Mouse (Mus musculus): ENCODE measurements around the gene Ankdd1a. TPM values are rescaled to one million over a fixed set of nuclear protein-coding genes. Genes with fewer than 3 reads are reported as not detected.

Ankdd1a gene
- total and polyA plus RNA-seq, 3 experiments = 0.22 TPM; not detected in 2

- ATAC-seq (ENCODE audit: extremely low read depth, insufficient number of reproducible peaks, low FRiP score, poor library complexity, severe bottlenecking) = no peak
- Histone ChIP-seq H3K4me3 (ENCODE audit: low read depth, low read length) (no peak overlapping the region), H3K9me3 (replicated peaks) (0 out of 2 replicates have a peak, but pooled peaks cover 2% of the 10 kb centered on the region), H3K36me3 (replicated peaks) (peaks cover 30% of the 10 kb centered on the region), H3K4me1 (ENCODE audit: insufficient read depth, low read depth, low read length) (peaks cover 34% of the 10 kb centered on the region), H3K27me3 (ENCODE audit: insufficient read depth, low read length) (no peaks in the 10 kb centered on the region; the same call in 1 of the 2 replicates)
- TF ChIP-seq POLR2AphosphoS5 (IDR thresholded peaks at IDR 0.05; ENCODE audit: insufficient replicate concordance, low read depth, low read length) (no peak), TAL1 (conservative IDR thresholded peaks at IDR 0.05; ENCODE audit: low read depth, low read length) (no peak), GATA2 (IDR thresholded peaks at IDR 0.05; ENCODE audit: borderline replicate concordance, low read depth, low read length) (no peak), CTCF (IDR thresholded peaks at IDR 0.05; ENCODE audit: low read depth, low read length) (no peak), GATA1 (IDR thresholded peaks at IDR 0.05; ENCODE audit: borderline replicate concordance, low read length) (no peak)
- DNase-seq (ENCODE audit: low spot score) = no peak
Measured at GRCm38 (mm10) chr9:65462544-65462943, 57.4 kb downstream of the Ankdd1a start.

- DNase-seq (ENCODE audit: low spot score) = peak; percentile 77
- H3K9me3 ChIP-seq (replicated peaks) = 0 out of 2 replicates have a peak, but pooled peaks cover 2% of the 10 kb centered on the region
- peak; percentile 75 for ATAC-seq (ENCODE audit: extremely low read depth, insufficient number of reproducible peaks, low FRiP score, poor library complexity, severe bottlenecking)
Measured at GRCm38 (mm10) chr9:65460732-65461442, 59.1 kb downstream of the Ankdd1a start, which contains the start of gene Spg21. Gene Spg21, plus strand, starts transcription at chr9:65460947.

GRCm38 (mm10) chr9:65460198-65460597, 59.8 kb downstream of the Ankdd1a start:
- H3K4me3 ChIP-seq (ENCODE audit: low read depth, low read length) = no peak overlapping the region
- no peak for TF ChIP-seq GATA1 (IDR thresholded peaks at IDR 0.05; ENCODE audit: borderline replicate concordance, low read length)
- no peak for TF ChIP-seq CTCF (IDR thresholded peaks at IDR 0.05; ENCODE audit: low read depth, low read length)
- no peak for ATAC-seq (ENCODE audit: extremely low read depth, insufficient number of reproducible peaks, low FRiP score, poor library complexity, severe bottlenecking)

More at GRCm38 (mm10) chr9:65460732-65461442, 59.1 kb downstream of the Ankdd1a start, which contains the start of gene Spg21:
- Histone ChIP-seq H3K4me3 (ENCODE audit: low read depth, low read length) (peak within 1 kb of the TSS; percentile 97), H3K4me1 (ENCODE audit: insufficient read depth, low read depth, low read length) (peaks cover 34% of the 10 kb centered on the region), H3K36me3 (replicated peaks) (peaks cover 19% of the 10 kb centered on the region), H3K27me3 (ENCODE audit: insufficient read depth, low read length) (no peaks in the 10 kb centered on the region; the same call in 1 of the 2 replicates)
- TF ChIP-seq GATA1 (IDR thresholded peaks at IDR 0.05; ENCODE audit: borderline replicate concordance, low read length) = no peak
- TF ChIP-seq TAL1 (conservative IDR thresholded peaks at IDR 0.05; ENCODE audit: low read depth, low read length) = no peak
- TF ChIP-seq POLR2AphosphoS5 (IDR thresholded peaks at IDR 0.05; ENCODE audit: insufficient replicate concordance, low read depth, low read length) = no peak
- no peak for TF ChIP-seq GATA2 (IDR thresholded peaks at IDR 0.05; ENCODE audit: borderline replicate concordance, low read depth, low read length)
- no peak for TF ChIP-seq CTCF (IDR thresholded peaks at IDR 0.05; ENCODE audit: low read depth, low read length)

GRCm38 (mm10) chr9:65458975-65459374, 61.0 kb downstream of the Ankdd1a start:
- H3K27me3 ChIP-seq (ENCODE audit: insufficient read depth, low read length) = no peaks in the 10 kb centered on the region; the same call in 1 of the 2 replicates
- peaks cover 7% of the 10 kb centered on the region for H3K36me3 ChIP-seq (replicated peaks)
- H3K9me3 ChIP-seq (replicated peaks) = no peaks in the 10 kb centered on the region
- DNase-seq (ENCODE audit: low spot score) (no peak), ATAC-seq (ENCODE audit: extremely low read depth, insufficient number of reproducible peaks, low FRiP score, poor library complexity, severe bottlenecking) (no peak)
- no peak overlapping the region for H3K4me3 ChIP-seq (ENCODE audit: low read depth, low read length)
- peaks cover 31% of the 10 kb centered on the region for H3K4me1 ChIP-seq (ENCODE audit: insufficient read depth, low read depth, low read length)
- TF ChIP-seq GATA1 (IDR thresholded peaks at IDR 0.05; ENCODE audit: borderline replicate concordance, low read length) (no peak), TAL1 (conservative IDR thresholded peaks at IDR 0.05; ENCODE audit: low read depth, low read length) (no peak), POLR2AphosphoS5 (IDR thresholded peaks at IDR 0.05; ENCODE audit: insufficient replicate concordance, low read depth, low read length) (no peak), CTCF (IDR thresholded peaks at IDR 0.05; ENCODE audit: low read depth, low read length) (no peak), GATA2 (IDR thresholded peaks at IDR 0.05; ENCODE audit: borderline replicate concordance, low read depth, low read length) (no peak)

More at GRCm38 (mm10) chr9:65460198-65460597, 59.8 kb downstream of the Ankdd1a start:
- no peak for DNase-seq (ENCODE audit: low spot score)
- H3K36me3 ChIP-seq (replicated peaks) = peaks cover 12% of the 10 kb centered on the region
- H3K4me1 ChIP-seq (ENCODE audit: insufficient read depth, low read depth, low read length) = peaks cover 34% of the 10 kb centered on the region
- H3K27me3 ChIP-seq (ENCODE audit: insufficient read depth, low read length) = no peaks in the 10 kb centered on the region; the same call in 1 of the 2 replicates
- no peaks in the 10 kb centered on the region for H3K9me3 ChIP-seq (replicated peaks)

GRCm38 (mm10) chr9:65447951-65448350, 72.0 kb downstream of the Ankdd1a start:
- H3K4me3 ChIP-seq (ENCODE audit: low read depth, low read length) = no peak overlapping the region
- DNase-seq (ENCODE audit: low spot score) (no peak), ATAC-seq (ENCODE audit: extremely low read depth, insufficient number of reproducible peaks, low FRiP score, poor library complexity, severe bottlenecking) (no peak)
- H3K9me3 ChIP-seq (replicated peaks) = no peaks in the 10 kb centered on the region
- no peaks in the 10 kb centered on the region; the same call in 1 of the 2 replicates for H3K4me1 ChIP-seq (ENCODE audit: insufficient read depth, low read depth, low read length)
- no peaks in the 10 kb centered on the region for H3K27me3 ChIP-seq (ENCODE audit: insufficient read depth, low read length)
- TF ChIP-seq POLR2AphosphoS5 (IDR thresholded peaks at IDR 0.05; ENCODE audit: insufficient replicate concordance, low read depth, low read length) = no peak
- peaks cover 88% of the 10 kb centered on the region for H3K36me3 ChIP-seq (replicated peaks)

GRCm38 (mm10) chr9:65444692-65445091, 75.3 kb downstream of the Ankdd1a start:
- TF ChIP-seq POLR2AphosphoS5 (IDR thresholded peaks at IDR 0.05; ENCODE audit: insufficient replicate concordance, low read depth, low read length) (no peak), CTCF (IDR thresholded peaks at IDR 0.05; ENCODE audit: low read depth, low read length) (no peak), GATA2 (IDR thresholded peaks at IDR 0.05; ENCODE audit: borderline replicate concordance, low read depth, low read length) (no peak), GATA1 (IDR thresholded peaks at IDR 0.05; ENCODE audit: borderline replicate concordance, low read length) (no peak), TAL1 (conservative IDR thresholded peaks at IDR 0.05; ENCODE audit: low read depth, low read length) (no peak)
- no peak for DNase-seq (ENCODE audit: low spot score)
- Histone ChIP-seq H3K9me3 (replicated peaks) (no peaks in the 10 kb centered on the region), H3K27me3 (ENCODE audit: insufficient read depth, low read length) (no peaks in the 10 kb centered on the region), H3K4me1 (ENCODE audit: insufficient read depth, low read depth, low read length) (peaks cover 2% of the 10 kb centered on the region; the same call in 1 of the 2 replicates), H3K4me3 (ENCODE audit: low read depth, low read length) (no peak overlapping the region), H3K36me3 (replicated peaks) (peaks cover 86% of the 10 kb centered on the region)
- no peak for ATAC-seq (ENCODE audit: extremely low read depth, insufficient number of reproducible peaks, low FRiP score, poor library complexity, severe bottlenecking)

Other genes with a start within 250 kb of the Ankdd1a start
- 34.1 and 41.9 TPM in 2 replicates for gene Clpx, start 225.9 kb downstream of the Ankdd1a start, total RNA-seq (2014; fragmentation: Nextera tagmentation)
- gene Clpx, start 225.9 kb downstream of the Ankdd1a start, total RNA-seq (2017) = 59.5 and 64.9 TPM in 2 replicates
- gene Clpx, start 225.9 kb downstream of the Ankdd1a start, polyA plus RNA-seq (2012) = 12.7 and 14.0 TPM in 2 replicates
- 8.0 and 10.2 TPM in 2 replicates for gene Pdcd7, start 174.1 kb downstream of the Ankdd1a start, total RNA-seq (2014; fragmentation: Nextera tagmentation)
- 18.8 and 22.7 TPM in 2 replicates for gene Pdcd7, start 174.1 kb downstream of the Ankdd1a start, total RNA-seq (2017)
- gene Pdcd7, start 174.1 kb downstream of the Ankdd1a start, polyA plus RNA-seq (2012) = 29.9 and 42.8 TPM in 2 replicates
- 1.7 TPM in 1 of 2 replicates, not detected in the other for gene Ubap1l, start 159.2 kb downstream of the Ankdd1a start, total RNA-seq (2014; fragmentation: Nextera tagmentation)
- 0.55 TPM in 1 of 2 replicates, not detected in the other for gene Ubap1l, start 159.2 kb downstream of the Ankdd1a start, total RNA-seq (2017)
- gene Ubap1l, start 159.2 kb downstream of the Ankdd1a start, polyA plus RNA-seq (2012) = 0.06 and 0.10 TPM in 2 replicates
- gene Kbtbd13, start 128.5 kb downstream of the Ankdd1a start, total RNA-seq (2014; fragmentation: Nextera tagmentation) = not detected in 2 replicates
- gene Kbtbd13, start 128.5 kb downstream of the Ankdd1a start, total RNA-seq (2017) = not detected in 2 replicates
- gene Kbtbd13, start 128.5 kb downstream of the Ankdd1a start, polyA plus RNA-seq (2012) = not detected in 2 replicates
- not detected in 2 replicates for gene Rasl12, start 121.7 kb downstream of the Ankdd1a start, total RNA-seq (2014; fragmentation: Nextera tagmentation)
- 0.16 and 0.23 TPM in 2 replicates for gene Rasl12, start 121.7 kb downstream of the Ankdd1a start, total RNA-seq (2017)
- not detected in 2 replicates for gene Rasl12, start 121.7 kb downstream of the Ankdd1a start, polyA plus RNA-seq (2012)
- gene Slc51b, start 97.2 kb downstream of the Ankdd1a start, total RNA-seq (2014; fragmentation: Nextera tagmentation) = not detected in 2 replicates
- gene Slc51b, start 97.2 kb downstream of the Ankdd1a start, total RNA-seq (2017) = not detected in 2 replicates
- not detected in 2 replicates for gene Slc51b, start 97.2 kb downstream of the Ankdd1a start, polyA plus RNA-seq (2012)
- 26.2 and 27.9 TPM in 2 replicates for gene Mtfmt, start 84.4 kb downstream of the Ankdd1a start, total RNA-seq (2014; fragmentation: Nextera tagmentation)
- gene Mtfmt, start 84.4 kb downstream of the Ankdd1a start, total RNA-seq (2017) = 15.3 and 16.0 TPM in 2 replicates
- 8.3 and 9.0 TPM in 2 replicates for gene Mtfmt, start 84.4 kb downstream of the Ankdd1a start, polyA plus RNA-seq (2012)
- 26.4 and 40.2 TPM in 2 replicates for gene Spg21, start 59.2 kb downstream of the Ankdd1a start, total RNA-seq (2014; fragmentation: Nextera tagmentation)
- gene Spg21, start 59.2 kb downstream of the Ankdd1a start, total RNA-seq (2017) = 71.6 TPM in 2 replicates
- 19.7 and 24.0 TPM in 2 replicates for gene Spg21, start 59.2 kb downstream of the Ankdd1a start, polyA plus RNA-seq (2012)
- gene Plekho2, start 59.8 kb upstream of the Ankdd1a start, total RNA-seq (2014; fragmentation: Nextera tagmentation) = 23.0 and 26.9 TPM in 2 replicates
- 31.9 and 35.4 TPM in 2 replicates for gene Plekho2, start 59.8 kb upstream of the Ankdd1a start, total RNA-seq (2017)
- 11.5 and 16.8 TPM in 2 replicates for gene Plekho2, start 59.8 kb upstream of the Ankdd1a start, polyA plus RNA-seq (2012)
- 13.0 and 28.7 TPM in 2 replicates for gene Pif1, start 67.0 kb upstream of the Ankdd1a start, total RNA-seq (2014; fragmentation: Nextera tagmentation)
- gene Pif1, start 67.0 kb upstream of the Ankdd1a start, total RNA-seq (2017) = 9.1 and 10.9 TPM in 2 replicates
- gene Pif1, start 67.0 kb upstream of the Ankdd1a start, polyA plus RNA-seq (2012) = 6.9 and 7.1 TPM in 2 replicates
- not detected in 2 replicates for gene Rbpms2, start 109.5 kb upstream of the Ankdd1a start, total RNA-seq (2014; fragmentation: Nextera tagmentation)
- gene Rbpms2, start 109.5 kb upstream of the Ankdd1a start, total RNA-seq (2017) = 0.33 and 0.81 TPM in 2 replicates
- 0.13 and 0.21 TPM in 2 replicates for gene Rbpms2, start 109.5 kb upstream of the Ankdd1a start, polyA plus RNA-seq (2012)
- 12.0 and 16.2 TPM in 2 replicates for gene Oaz2, start 147.8 kb upstream of the Ankdd1a start, total RNA-seq (2014; fragmentation: Nextera tagmentation)
- 39.3 and 43.0 TPM in 2 replicates for gene Oaz2, start 147.8 kb upstream of the Ankdd1a start, total RNA-seq (2017)
- 85.7 and 118 TPM in 2 replicates for gene Oaz2, start 147.8 kb upstream of the Ankdd1a start, polyA plus RNA-seq (2012)

All from G1E (cell line).